Mouse (Mus musculus) ovary, adult 18-20 months (tissue): ENCODE measurements at regions not wholly inside any gene's neighbourhood (a gene's known extent, or its start where the extent isn't known, plus 50 kb on each side); places are given as distances from the start of the nearest gene placed in this dataset.
A peak's percentile ranks its signal among the peaks of the same experiment; 100 is the strongest.

Experiments
- DNase-seq: peaks from one replicate; pipeline ENCODE4 v3.0.0; 2022; ENCODE audit warnings: low spot score, mixed read lengths

GRCm38 (mm10) chr9:84178705-84179104 is 253.8 kb downstream of the Bckdhb start:
- peak; percentile 1 for DNase-seq

DNA sequence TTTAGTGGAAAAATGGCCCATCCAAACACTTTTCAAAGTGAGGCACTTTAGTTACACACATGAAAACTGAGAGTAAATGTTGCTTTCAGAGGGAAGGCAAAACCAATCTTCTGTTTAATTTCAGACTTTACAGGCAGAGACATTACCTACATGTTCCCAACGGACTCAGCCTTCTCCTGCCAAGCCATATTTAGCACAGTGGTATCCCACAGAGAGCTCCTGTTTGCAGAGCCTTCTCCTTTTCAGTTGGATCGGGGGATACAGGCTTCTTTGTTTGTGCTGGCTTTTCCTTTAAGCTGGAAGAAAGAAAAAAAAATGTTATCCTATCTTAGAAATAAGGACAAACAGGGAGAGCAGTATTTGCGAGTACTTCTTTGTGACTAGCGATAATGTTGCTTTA is 254.3 kb downstream of the Bckdhb start:
- DNase-seq, result no peak

DNA sequence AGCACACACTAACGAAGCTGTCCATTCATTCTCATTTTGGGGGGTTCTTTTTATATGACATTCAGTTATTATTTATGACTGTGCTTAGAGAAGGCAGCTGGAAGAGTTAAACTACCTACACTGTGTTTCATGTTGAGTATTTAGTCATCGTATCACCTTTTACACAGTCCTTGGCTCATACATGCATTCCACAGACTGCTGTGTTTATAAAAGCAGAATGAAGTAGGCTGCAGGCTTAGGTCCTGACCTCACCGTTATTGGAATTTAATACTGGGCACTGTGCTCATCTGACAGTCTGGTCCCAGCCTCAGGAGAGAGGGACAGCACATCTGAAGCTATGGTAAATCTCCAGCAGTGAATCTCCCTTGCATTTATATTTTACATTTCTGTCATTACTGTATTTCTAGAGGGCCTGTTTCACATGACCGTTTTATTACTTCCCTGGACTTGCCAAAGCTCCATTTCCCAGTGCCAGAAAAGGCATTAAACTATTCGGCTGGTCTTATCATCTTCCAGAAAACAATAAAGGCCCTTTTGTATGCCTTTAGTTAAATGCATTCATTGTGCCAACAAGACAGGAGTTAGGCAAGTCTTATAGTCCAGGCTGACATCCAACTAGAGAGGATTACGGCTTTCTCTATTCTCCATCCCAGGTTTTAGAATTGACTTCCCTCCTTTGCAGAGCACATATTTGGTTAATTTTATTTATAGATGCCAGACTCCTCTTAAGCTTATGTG is 258.9 kb downstream of the Bckdhb start:
- no peak for DNase-seq

- DNase-seq, result no peak
Measured at GRCm38 (mm10) chr9:84187531-84187930, 262.6 kb downstream of the Bckdhb start.

DNA sequence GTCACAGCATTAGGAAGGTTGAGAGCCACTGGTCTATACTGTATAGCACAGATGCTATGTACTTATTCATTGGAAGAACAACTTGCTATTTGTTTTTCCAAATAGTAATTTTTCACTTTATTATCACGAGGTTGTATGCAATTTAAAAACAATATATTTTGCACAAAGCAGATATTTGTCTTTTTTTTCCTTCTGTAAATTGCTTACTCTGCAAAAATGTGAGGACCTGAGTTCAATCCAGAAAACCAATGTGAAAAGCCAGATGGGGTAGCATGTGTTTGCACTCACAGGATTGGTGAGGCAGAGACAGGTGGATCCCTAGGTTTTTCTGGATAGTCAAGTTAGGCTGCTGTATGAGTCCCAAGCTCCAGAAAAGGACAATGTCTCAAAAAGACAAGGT is 268.5 kb downstream of the Bckdhb start:
- no peak for DNase-seq

DNA sequence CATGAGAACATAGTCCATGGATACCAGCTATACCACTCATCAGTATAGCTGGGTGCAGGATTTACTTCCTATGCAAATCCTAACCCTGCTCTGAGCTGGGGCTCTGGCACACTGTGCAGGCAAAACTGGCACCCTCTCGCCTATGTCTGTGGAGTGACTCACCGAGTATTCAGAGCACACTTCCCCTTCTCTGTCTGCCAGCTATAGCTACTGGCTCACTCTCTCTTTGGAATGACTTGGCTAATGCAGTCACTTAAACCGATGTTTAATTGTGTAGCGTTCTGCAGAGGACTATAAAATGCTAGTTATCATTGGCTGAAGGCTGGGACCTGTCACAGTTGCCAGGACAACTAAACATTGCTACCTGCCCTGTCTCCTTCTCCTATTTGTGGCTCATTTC is 269.8 kb downstream of the Bckdhb start:
- no peak for DNase-seq

DNA sequence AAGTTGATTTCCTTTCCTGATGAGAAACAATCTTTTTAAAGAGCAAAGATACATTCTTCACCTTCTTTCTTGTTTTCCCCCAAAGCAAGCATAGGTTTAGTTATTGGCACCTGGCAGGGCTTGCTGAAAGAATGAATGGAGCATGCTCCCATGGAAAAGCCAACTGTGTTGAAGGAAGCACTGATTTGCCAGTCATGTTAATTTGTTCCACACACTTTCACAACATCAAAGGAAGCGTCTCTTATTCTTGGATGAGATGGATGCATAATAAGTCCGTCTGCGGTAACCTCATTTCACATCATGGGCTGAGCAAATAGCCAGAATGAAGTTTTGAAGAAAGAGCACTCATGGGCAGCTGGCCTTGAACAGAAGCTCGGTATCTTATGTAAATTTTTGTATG is 270.4 kb downstream of the Bckdhb start:
- DNase-seq, result no peak

GRCm38 (mm10) chr9:84200208-84200607 is 275.3 kb downstream of the Bckdhb start:
- DNase-seq, result no peak

- no peak for DNase-seq
Measured at GRCm38 (mm10) chr9:84204056-84204455, 279.1 kb downstream of the Bckdhb start.

GRCm38 (mm10) chr9:84240491-84240975 is 315.6 kb downstream of the Bckdhb start:
- no peak for DNase-seq

DNA sequence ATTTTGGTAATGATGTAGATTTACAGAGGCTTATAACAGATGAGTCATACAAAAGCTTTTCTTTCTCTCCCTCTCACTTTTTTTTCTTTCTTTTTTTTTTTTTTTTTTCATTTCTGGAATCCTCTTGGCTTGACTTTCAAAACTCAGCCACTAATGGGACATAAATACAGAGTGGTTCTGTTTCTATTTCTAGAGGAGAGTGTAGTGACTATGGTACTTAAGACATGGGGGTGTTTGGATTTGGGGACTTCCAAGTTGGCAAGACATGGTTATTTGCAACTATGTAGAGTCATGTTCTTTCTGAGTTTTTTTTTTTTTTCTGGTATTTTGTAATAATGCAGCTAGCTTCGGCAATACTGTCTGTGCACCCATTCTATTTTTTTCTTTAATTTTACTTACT is 324.8 kb downstream of the Bckdhb start:
- no peak for DNase-seq

DNA sequence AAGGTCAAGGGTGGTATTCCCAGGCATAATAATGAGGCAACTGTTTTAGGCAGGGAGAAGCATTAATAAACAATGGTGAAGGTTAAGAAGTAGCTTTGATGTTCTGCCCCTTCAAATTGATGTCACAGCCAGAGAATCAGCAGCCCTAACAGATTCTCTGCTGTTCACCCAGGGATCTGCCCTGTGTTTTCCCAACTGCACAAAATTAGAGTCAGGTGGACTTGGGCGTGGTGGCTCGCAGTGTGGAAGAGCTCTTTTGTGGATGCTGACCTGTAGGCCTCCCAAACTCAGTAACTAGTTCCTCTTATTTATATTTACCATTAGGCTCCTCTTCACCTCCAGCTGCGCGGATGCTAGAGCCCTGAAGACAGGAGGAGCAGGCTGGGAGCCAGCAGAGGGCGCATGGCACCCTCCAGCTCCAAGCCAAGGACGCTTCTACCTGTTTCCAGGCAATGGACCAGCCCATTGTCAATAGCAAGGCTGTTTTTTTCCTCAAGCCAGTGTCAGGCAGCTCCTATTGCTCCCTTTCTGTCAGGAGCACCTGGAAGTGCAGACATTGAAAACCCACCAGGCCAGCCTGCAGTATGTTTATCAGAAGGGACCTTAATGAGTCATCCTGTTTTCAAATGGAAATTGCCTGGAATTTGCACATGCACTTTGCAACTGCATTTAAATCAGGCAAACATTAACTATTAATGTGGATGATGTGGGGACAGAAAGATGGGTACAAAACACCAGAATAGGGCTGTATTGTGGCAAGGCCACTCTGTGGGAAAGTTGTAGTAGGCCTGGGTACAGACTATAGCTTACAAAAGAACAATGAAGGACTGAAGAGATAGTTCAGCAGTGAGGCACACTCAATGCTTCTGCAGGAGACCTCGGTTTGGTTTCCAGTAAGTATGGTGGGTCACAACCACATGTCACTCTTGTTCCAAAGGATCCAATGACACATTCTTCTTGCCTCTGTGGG is 328.4 kb downstream of the Bckdhb start:
- DNase-seq, result peak; percentile 2

DNA sequence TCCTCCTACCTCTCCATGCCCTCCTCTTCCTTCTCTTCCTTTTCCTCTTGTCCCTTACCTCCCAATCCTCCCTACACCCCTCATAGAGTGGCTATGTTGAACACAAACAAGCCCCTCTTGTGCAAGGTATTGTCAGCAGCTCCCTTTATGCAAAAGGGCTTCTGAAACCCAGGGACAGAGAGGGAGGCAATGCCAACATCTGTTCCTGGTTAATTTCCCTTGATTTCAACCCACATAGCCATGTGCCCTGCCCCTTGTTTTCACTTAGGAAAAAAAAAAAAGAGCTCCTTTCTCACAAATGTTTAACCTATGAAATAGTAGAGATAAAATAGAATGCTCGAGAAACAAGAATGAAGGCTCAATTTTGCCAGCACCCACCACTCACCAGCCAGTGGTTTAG is 333.5 kb downstream of the Bckdhb start:
- DNase-seq, result no peak

GRCm38 (mm10) chr9:84259751-84260150 is 334.8 kb downstream of the Bckdhb start:
- no peak for DNase-seq

DNA sequence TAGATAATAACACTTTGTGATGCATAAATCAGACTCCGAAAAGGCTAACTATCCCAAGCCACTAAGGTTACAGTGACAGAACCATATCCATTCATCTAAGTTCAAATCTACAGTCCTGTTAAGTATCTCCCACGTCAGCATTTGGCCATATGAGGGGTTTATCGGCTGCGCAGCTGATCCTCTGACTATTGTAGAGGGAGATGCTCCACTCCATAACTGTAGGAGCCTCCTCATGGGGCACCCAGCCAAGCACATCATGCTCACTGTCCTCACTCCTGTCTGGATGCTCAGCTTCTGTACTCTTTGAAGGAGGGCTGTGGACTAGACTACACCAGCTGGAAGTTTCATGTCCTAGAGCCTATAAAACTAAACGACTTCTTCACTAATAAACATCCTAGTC is 337.2 kb downstream of the Bckdhb start:
- DNase-seq, result no peak

DNA sequence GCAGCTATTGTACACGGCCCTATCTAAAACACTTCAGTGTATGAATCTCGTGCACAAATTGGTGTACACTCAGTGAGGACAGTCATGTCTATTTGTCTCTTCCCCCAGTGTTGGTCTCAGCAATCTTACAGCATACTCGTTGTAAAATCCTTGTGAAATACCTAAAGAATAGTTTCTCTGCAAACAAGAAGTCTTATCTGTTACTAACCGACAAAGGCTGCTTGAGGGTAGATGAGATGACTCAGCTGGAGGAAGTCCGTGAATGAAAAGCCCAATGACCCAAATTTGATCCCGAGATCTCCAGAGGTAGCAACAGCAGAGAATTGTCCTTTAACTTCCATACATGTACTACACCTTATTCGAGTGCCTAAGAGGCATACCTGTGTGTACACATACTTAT is 342.0 kb downstream of the Bckdhb start:
- no peak for DNase-seq

GRCm38 (mm10) chr9:84274608-84275007 is 349.7 kb downstream of the Bckdhb start:
- no peak for DNase-seq

DNA sequence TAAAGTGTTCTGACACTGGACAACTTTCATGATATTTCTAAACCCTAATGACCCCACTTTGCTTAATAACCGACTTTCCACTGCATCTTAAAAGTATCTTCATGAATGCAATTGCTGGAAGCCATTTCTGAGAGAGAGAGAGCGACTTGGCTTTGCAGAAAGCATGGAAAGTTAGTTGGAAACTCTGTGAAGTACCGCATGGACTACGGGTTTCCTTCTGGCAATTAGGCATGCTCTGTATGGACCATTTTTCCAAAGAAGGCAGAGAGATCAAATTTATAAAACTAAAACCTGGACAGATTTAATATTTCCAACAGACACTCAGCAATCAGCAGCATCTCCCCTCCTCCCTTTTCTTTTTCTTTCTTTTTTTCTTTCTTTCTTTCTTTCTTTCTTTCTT is 353.4 kb downstream of the Bckdhb start:
- no peak for DNase-seq

GRCm38 (mm10) chr9:84278731-84279130 is 353.8 kb downstream of the Bckdhb start:
- no peak for DNase-seq

DNA sequence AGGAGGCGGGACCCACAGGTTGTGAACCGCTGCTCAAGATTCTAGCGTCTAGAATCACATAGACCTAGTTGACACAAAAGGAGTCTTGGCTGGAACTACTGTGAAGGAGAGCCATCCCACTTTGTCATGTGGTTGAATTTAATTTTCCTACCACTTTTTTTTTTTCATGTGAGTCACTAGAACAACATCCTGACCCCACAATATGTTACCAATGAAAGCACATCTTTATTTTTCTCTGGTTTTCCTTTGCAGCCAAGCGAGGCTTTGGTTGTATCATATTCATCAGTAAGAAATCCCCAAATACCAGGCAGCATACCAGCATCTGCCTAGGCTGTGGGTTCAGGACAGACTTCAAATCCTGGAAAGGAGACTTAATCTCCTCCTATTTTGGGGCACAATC is 356.0 kb downstream of the Bckdhb start:
- DNase-seq, result no peak

DNA sequence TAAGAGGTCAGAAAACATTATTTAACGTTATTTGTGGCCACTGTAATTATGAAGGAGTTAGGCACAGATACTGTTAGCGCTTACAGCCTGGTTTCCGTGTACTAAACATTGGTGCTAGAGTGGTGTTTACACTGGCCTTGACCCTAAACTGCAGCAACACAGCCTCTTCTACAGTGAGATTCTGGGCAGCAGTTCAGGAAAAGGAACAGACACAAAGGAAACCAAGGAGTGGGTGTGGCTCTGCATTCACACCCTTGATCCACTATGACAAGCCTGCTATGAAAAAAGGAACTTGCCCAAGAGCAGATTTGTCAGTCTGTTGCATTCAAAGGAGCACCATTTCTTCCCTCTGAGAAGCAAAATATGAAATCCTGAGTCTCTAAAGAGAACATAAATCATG is 356.7 kb downstream of the Bckdhb start:
- no peak for DNase-seq

DNA sequence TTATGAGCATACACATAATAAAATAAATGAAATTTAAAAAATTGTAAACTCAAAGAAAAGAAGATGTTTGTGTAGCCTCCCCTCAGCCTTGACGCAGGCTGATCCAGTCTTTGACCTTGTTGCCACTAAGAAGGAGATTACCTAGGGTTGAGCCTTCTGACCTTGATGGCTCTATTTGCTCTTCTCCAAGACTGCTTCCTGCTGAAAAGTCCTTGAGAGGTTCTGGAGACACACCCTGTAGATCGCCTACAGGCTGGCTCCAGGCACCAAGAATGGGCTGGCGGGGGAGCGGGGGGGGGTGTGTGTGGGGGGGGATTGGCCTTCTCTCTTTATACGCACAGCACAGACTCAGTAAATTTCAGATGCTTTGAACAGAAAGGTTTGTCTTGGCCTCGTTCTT is 358.4 kb downstream of the Bckdhb start:
- DNase-seq, result no peak

DNA sequence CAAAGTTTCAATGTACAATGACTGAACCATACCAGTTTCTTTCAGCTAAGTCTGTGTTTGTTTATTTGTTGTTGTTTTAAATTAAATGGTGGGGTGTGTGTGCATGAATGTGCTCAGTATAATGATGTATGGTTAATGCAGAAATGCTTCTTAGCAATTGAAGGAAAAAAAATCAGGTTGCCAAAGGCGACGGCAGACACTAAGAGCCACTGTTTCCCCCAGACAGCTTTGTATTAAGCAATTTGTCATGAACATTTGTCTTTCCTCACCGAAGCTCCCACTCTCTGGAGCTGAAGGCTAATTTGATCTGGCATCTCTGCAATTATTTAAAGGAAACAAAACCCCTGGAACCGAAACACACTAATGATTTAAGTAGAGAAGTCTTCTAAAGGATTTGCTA is 360.7 kb downstream of the Bckdhb start:
- no peak for DNase-seq
